9 mouse cellular contexts compared by ENCODE assay signal in genomic region chr9:7833421-7833820, GRCm38 (mm10). TPM values are rescaled to one million over a fixed set of nuclear protein-coding genes. Genes with fewer than 3 reads are reported as not detected.
DNase-seq lines count a peak whose midpoint lies in the region; ATAC-seq and TF ChIP-seq lines count a peak whose summit lies in the region.
"Had no signal": no experiment of that assay in that cellular context is flagged by ENCODE, and none has a peak within 500 bp of the region (broad histone marks: within the 10 kb centered on the region; RNA-seq: fewer than 3 reads in every experiment).

No protein-coding gene starts in this region.

- no peaks in the 10 kb centered on the region for H3K9me3 ChIP-seq in limb, embryonic 12.5 days
- H3K9me3 ChIP-seq in limb, embryonic 10.5 days (replicated peaks), result no peaks in the 10 kb centered on the region
- H3K9me3 ChIP-seq in forebrain, embryonic 14.5 days (replicated peaks; ENCODE audit: control insufficient read depth, low read length), result no peaks in the 10 kb centered on the region
- H3K9me3 ChIP-seq in liver, postnatal 0 days (ENCODE audit: low read length), result no peaks in the 10 kb centered on the region

- H3K27ac ChIP-seq in limb, embryonic 12.5 days, result no peak overlapping the region
- H3K27ac ChIP-seq in limb, embryonic 10.5 days, result no peak overlapping the region
- H3K27ac ChIP-seq in forebrain, embryonic 14.5 days (ENCODE audit: low read depth, low read length), result no peak overlapping the region
- H3K27ac ChIP-seq in liver, postnatal 0 days (ENCODE audit: low read depth), result no peak overlapping the region

- 91% methylated on average over 6 of the region's 6 CpGs for WGBS in limb, embryonic 12.5 days
- WGBS in limb, embryonic 10.5 days, result 92% methylated on average over 6 of the region's 6 CpGs
- 93% methylated on average over 6 of the region's 6 CpGs for WGBS in forebrain, embryonic 14.5 days
- WGBS in liver, postnatal 0 days (ENCODE audit: insufficient replicate concordance), result 83% methylated on average over 6 of the region's 6 CpGs

- no peak overlapping the region for H3K4me3 ChIP-seq in limb, embryonic 12.5 days (replicated peaks)
- H3K4me3 ChIP-seq in limb, embryonic 10.5 days, result no peak overlapping the region
- no peak overlapping the region for H3K4me3 ChIP-seq in forebrain, embryonic 14.5 days (ENCODE audit: low read depth, low read length)
- no peak overlapping the region for H3K4me3 ChIP-seq in liver, postnatal 0 days (ENCODE audit: low read depth, low read length)

- peak overlapping the region; percentile 8; the same call in 1 of the 2 replicates for H3K4me2 ChIP-seq in limb, embryonic 12.5 days
- peak overlapping the region; percentile 28 for H3K4me2 ChIP-seq in forebrain, embryonic 14.5 days (ENCODE audit: low read length)
- H3K4me2 ChIP-seq in liver, postnatal 0 days (ENCODE audit: low read depth, low read length), result 0 out of 2 replicates have a peak overlapping the region, but pooled peaks have one; percentile 30

- no peak for ATAC-seq in CD4-positive, CD25-positive, alpha-beta regulatory T cell, adult 4 months
- no peak for ATAC-seq in limb, embryonic 12.5 days (ENCODE audit: insufficient number of reproducible peaks, insufficient read depth, low FRiP score, low TSS enrichment, low read depth)
- no peak for ATAC-seq in forebrain, embryonic 14.5 days
- no peak for ATAC-seq in liver, postnatal 0 days

- no peak for TF ChIP-seq CTCF in liver, postnatal 0 days (IDR thresholded peaks at IDR 0.05; ENCODE audit: low read depth)

- H3K9ac ChIP-seq in limb, embryonic 12.5 days (replicated peaks), result no peak overlapping the region
- no peak overlapping the region for H3K9ac ChIP-seq in forebrain, embryonic 14.5 days (ENCODE audit: low read length)
- no peak overlapping the region for H3K9ac ChIP-seq in liver, postnatal 0 days (replicated peaks)

- TF ChIP-seq EP300 in liver, postnatal 0 days (IDR thresholded peaks at IDR 0.05; ENCODE audit: low read depth), result no peak

- no peaks in the 10 kb centered on the region for H3K27me3 ChIP-seq in limb, embryonic 12.5 days
- no peaks in the 10 kb centered on the region for H3K27me3 ChIP-seq in limb, embryonic 10.5 days (ENCODE audit: low read depth, poor library complexity, severe bottlenecking)
- no peaks in the 10 kb centered on the region for H3K27me3 ChIP-seq in forebrain, embryonic 14.5 days (replicated peaks; ENCODE audit: control insufficient read depth, insufficient read depth, low read length)
- no peaks in the 10 kb centered on the region for H3K27me3 ChIP-seq in liver, postnatal 0 days (ENCODE audit: insufficient read depth, low read length)

- peaks cover 36% of the 10 kb centered on the region for H3K36me3 ChIP-seq in limb, embryonic 12.5 days
- H3K36me3 ChIP-seq in limb, embryonic 10.5 days, result peaks cover 46% of the 10 kb centered on the region
- H3K36me3 ChIP-seq in forebrain, embryonic 14.5 days (ENCODE audit: control insufficient read depth, insufficient read depth, low read length), result peaks cover 16% of the 10 kb centered on the region
- peaks cover 14% of the 10 kb centered on the region for H3K36me3 ChIP-seq in liver, postnatal 0 days (replicated peaks; ENCODE audit: insufficient read depth, low read length)

- peak; percentile 45 for DNase-seq in CD4-positive, CD25-positive, alpha-beta regulatory T cell, adult 2 months (ENCODE audit: low read depth, low spot score)
- DNase-seq in limb, embryonic 10.5 days (ENCODE audit: low spot score), result no peak
- no peak for DNase-seq in forebrain, embryonic 14.5 days (ENCODE audit: low spot score)
- DNase-seq in liver, postnatal 0 days, result no peak
- no peak for DNase-seq in right cerebral cortex, postnatal 25 days
- DNase-seq in thymus, postnatal 25 days, result no peak
- DNase-seq: adrenal gland, postnatal 14 days had no signal

- peaks cover 17% of the 10 kb centered on the region for H3K4me1 ChIP-seq in limb, embryonic 12.5 days (replicated peaks)
- peaks cover 12% of the 10 kb centered on the region; the same call in 1 of the 2 replicates for H3K4me1 ChIP-seq in limb, embryonic 10.5 days
- H3K4me1 ChIP-seq in forebrain, embryonic 14.5 days (ENCODE audit: control insufficient read depth, insufficient read depth, low read length), result peaks cover 20% of the 10 kb centered on the region
- peaks cover 25% of the 10 kb centered on the region for H3K4me1 ChIP-seq in liver, postnatal 0 days (ENCODE audit: insufficient read depth)

RNA-seq across cellular contexts. Expression of gene Birc2, which starts 3.4 kb away (rescaled TPM):
- 100 to 1,000 TPM; 138 to 145 TPM for polyA plus RNA-seq in CD4-positive, CD25-positive, alpha-beta regulatory T cell, adult 4 months (2017; shearing (Covaris generic))
- 43.9 and 48.7 TPM in 2 replicates for polyA plus RNA-seq in limb, embryonic 12.5 days (2016; fragmentation: Nextera tagmentation; extraction: Ambion mirVana)
- polyA plus RNA-seq in limb, embryonic 10.5 days (2016; fragmentation: Nextera tagmentation; extraction: Ambion mirVana), result 26.8 and 37.6 TPM in 2 replicates
- 52.8 and 58.5 TPM in 2 replicates for polyA plus RNA-seq in forebrain, embryonic 14.5 days (2014; fragmentation: Nextera tagmentation; extraction: Ambion mirVana)
- polyA plus RNA-seq in liver, postnatal 0 days (2015; fragmentation: Nextera tagmentation; extraction: Ambion mirVana), result 11.8 and 13.8 TPM in 2 replicates

RNA-seq across cellular contexts. Expression of gene Birc3, which starts 39.6 kb away (rescaled TPM):
- polyA plus RNA-seq in CD4-positive, CD25-positive, alpha-beta regulatory T cell, adult 4 months (2017; shearing (Covaris generic)), result 100 to 1,000 TPM; 121 to 171 TPM
- 6.8 and 7.9 TPM in 2 replicates for polyA plus RNA-seq in limb, embryonic 12.5 days (2016; fragmentation: Nextera tagmentation; extraction: Ambion mirVana)
- polyA plus RNA-seq in limb, embryonic 10.5 days (2016; fragmentation: Nextera tagmentation; extraction: Ambion mirVana), result 7.4 and 8.2 TPM in 2 replicates
- 1.3 and 1.9 TPM in 2 replicates for polyA plus RNA-seq in forebrain, embryonic 14.5 days (2014; fragmentation: Nextera tagmentation; extraction: Ambion mirVana)
- polyA plus RNA-seq in liver, postnatal 0 days (2015; fragmentation: Nextera tagmentation; extraction: Ambion mirVana), result 7.2 and 7.8 TPM in 2 replicates

Comparison
In these comparisons a context has a peak if more than half of its experiments do, and no peak if none do; other contexts are left out.
1. RNA of gene Birc3, which starts 39.6 kb away (polyA plus RNA-seq): 121 to 171 TPM in CD4-positive, CD25-positive, alpha-beta regulatory T cell, adult 4 months; 7.2 to 7.8 TPM in liver, postnatal 0 days, 7.4 to 8.2 TPM in limb, embryonic 10.5 days, 6.8 to 7.9 TPM in limb, embryonic 12.5 days and 1.3 to 1.9 TPM in forebrain, embryonic 14.5 days; every median in the first group is over 10 times any median in the second.
2. Peak in every context shown above with its lines, with median percentiles within 50 percentile points of each other: H3K4me2 ChIP-seq.